Mouse (Mus musculus) heart, embryonic 14.5 days (tissue): Measurements from ENCODE around the gene Exoc6b. TPM values are rescaled to one million over a fixed set of nuclear protein-coding genes. Genes with fewer than 3 reads are reported as not detected.

Experiments used
- ATAC-seq: fragments of 200-750 bp; cut with Nextera tagmentation; 2 replicates; pipeline ENCODE4 v1.8.0; 2017; ENCODE audit warnings: low read depth, moderate TSS enrichment; ENCODE audit not compliant: insufficient number of reproducible peaks, insufficient read depth, low FRiP score
- H3K27ac ChIP-seq, 2 experiments: fragments of 200-500 bp in 1 of 2; fragments of 300-500 bp in 1 of 2; sonication (generic) in 1 of 2; replicated peaks in 1 of 2; 2 replicates each; pipeline ENCODE4 v1.5.1; 2012 to 2014; ENCODE audit warnings: low read depth in 2 of 2, low read length in 2 of 2, control low read depth in 1 of 2, mild to moderate bottlenecking in 1 of 2, mixed read lengths in 1 of 2; ENCODE audit not compliant: control insufficient read depth in 1 of 2, insufficient read depth in 1 of 2
- H3K27me3 ChIP-seq: fragments of 300-500 bp; sonication (generic); 2 replicates; pipeline ENCODE4 v1.6.1; 2014; ENCODE audit warnings: mild to moderate bottlenecking, low read length, control low read depth; ENCODE audit not compliant: control insufficient read depth, insufficient read depth
- H3K36me3 ChIP-seq: fragments of 300-500 bp; sonication (generic); 2 replicates; pipeline ENCODE4 v1.6.1; 2014; ENCODE audit warnings: mild to moderate bottlenecking, control low read depth, low read length, mixed read lengths; ENCODE audit not compliant: control insufficient read depth, insufficient read depth
- H3K4me1 ChIP-seq, 2 experiments: fragments of 200-500 bp in 1 of 2; fragments of 300-500 bp in 1 of 2; sonication (generic) in 1 of 2; 2 replicates each; pipeline ENCODE4 v1.6.1; 2012 to 2014; ENCODE audit warnings: low read length in 2 of 2, control low read depth in 1 of 2, mixed read lengths in 1 of 2; ENCODE audit not compliant: control insufficient read depth in 2 of 2, insufficient read depth in 2 of 2
- H3K4me2 ChIP-seq: fragments of 300-500 bp; sonication (generic); 2 replicates; pipeline ENCODE4 v1.6.1; 2014; ENCODE audit warnings: mild to moderate bottlenecking, low read length
- H3K4me3 ChIP-seq, 2 experiments: fragments of 200-500 bp in 1 of 2; fragments of 300-500 bp in 1 of 2; sonication (generic) in 1 of 2; 2 replicates each; pipeline ENCODE4 v1.5.1; 2012 to 2014; ENCODE audit warnings: low read length in 2 of 2, mild to moderate bottlenecking in 2 of 2, control low read depth in 1 of 2, low read depth in 1 of 2, moderate library complexity in 1 of 2; ENCODE audit not compliant: control insufficient read depth in 1 of 2, insufficient read depth in 1 of 2
- H3K9ac ChIP-seq: fragments of 300-500 bp; sonication (generic); 2 replicates; pipeline ENCODE4 v1.6.1; 2014; ENCODE audit warnings: mild to moderate bottlenecking, low read length
- H3K9me3 ChIP-seq: fragments of 300-500 bp; sonication (generic); 2 replicates; pipeline ENCODE4 v1.6.1; 2016; ENCODE audit warnings: low read length, control low read depth; ENCODE audit not compliant: control insufficient read depth
- WGBS: fragments of 180-500 bp; shearing (Covaris S2); extraction: QIAGEN DNeasy Blood & Tissue Kit; methylation state at CpG from one replicate; pipeline ENCODE4 v1.1.7; 2014; 5-methylcytosine and 5-hydroxymethylcytosine counted together
- polyA plus RNA-seq: library from polyadenylated mRNA; unstranded; fragments of >200 nt; fragmentation: Nextera tagmentation; extraction: Ambion mirVana; gene quantifications from 2 replicates; pipeline ENCODE4 v1.2.1, GENCODE M21; 2014

Gene Exoc6b
- polyA plus RNA-seq, 1 experiment from 2014 or later: 21.2 TPM

DNA sequence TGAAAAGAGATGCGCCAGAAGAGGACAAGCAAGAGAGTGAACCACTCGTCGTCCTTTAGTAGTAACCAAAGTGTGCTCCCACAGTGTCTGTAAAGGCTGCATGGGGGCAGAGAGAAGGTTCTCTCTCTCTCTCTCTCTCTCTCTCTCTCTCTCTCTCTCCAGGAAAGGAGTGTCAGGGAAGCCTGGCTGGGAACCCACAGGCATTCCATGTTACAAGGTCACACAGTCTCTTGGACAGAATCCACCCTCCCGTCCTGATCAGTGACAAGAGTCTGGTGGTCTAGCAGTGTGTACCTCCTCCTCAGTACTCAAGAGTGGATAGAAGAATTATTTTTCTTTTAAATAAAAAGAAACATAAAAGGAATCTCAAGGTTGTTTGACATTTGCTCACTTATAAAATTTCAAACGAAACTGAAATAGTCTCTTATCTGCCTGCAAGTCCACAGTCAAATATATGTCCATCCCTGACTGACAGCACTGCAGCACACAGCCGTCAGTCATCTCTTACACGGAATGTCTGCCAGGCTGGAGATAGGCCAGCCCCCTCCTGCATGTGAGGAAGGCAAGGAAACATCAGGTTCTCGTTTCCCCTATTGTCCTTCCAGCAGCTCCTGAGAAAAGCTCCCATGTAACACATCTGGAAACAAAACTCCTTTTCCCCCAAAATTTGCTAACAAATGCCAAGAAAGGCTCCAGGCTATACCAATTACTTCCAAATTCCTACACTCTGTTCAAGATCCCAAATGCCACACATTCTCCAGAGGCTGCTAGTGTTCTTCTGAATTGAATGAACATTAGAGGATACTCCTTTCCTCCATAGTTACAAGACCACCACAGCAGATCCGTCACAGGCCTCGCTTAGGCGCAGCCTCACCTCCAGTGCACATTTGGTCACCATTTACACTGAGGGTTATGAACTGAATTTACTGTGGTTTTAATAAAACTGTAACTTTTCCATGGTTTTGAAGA lies 136.1 kb downstream of the Exoc6b start:
- no peak overlapping the region for H3K9ac ChIP-seq
- no peaks in the 10 kb centered on the region for H3K9me3 ChIP-seq
- peak overlapping the region; percentile 33 for H3K4me2 ChIP-seq
- H3K27ac ChIP-seq: peak overlapping the region; percentile 81 to 85
- WGBS: 34% methylated on average over 11 of the region's 11 CpGs
- H3K4me3 ChIP-seq: no peak overlapping the region
- H3K4me1 ChIP-seq: peaks cover 10 to 33% of the 10 kb centered on the region in 2 experiments
- ATAC-seq: peak; percentile 54; the same call in 1 of the 2 replicates
- no peaks in the 10 kb centered on the region for H3K27me3 ChIP-seq
- no peaks in the 10 kb centered on the region for H3K36me3 ChIP-seq

DNA sequence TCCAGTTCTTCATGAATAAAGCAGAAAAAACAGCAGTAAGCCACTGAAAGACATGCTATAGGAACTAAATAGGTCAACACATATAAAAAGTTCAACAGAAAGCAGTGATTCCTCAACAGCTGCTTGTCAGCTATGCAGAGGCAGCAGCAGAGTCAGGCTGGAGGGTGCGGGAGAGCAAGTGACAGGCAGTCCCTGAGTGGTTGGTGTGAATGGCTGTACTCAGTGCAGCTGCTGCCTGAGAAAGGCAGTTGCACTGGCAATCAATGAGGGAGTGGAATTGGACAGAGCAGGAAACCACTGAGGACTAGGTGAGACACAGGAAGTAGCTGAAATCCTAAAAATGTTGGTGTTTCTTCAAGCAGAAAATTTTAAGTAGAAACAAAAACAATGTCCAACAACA lies 138.3 kb downstream of the Exoc6b start:
- Histone ChIP-seq H3K4me2 (no peak overlapping the region), H3K36me3 (no peaks in the 10 kb centered on the region), H3K4me3 (no peak overlapping the region), H3K4me1 (peaks cover 10 to 33% of the 10 kb centered on the region in 2 experiments), H3K27ac (no peak overlapping the region), H3K9me3 (no peaks in the 10 kb centered on the region), H3K27me3 (no peaks in the 10 kb centered on the region), H3K9ac (no peak overlapping the region)
- WGBS: 3% methylated on average over 1 of the region's 1 CpGs
- ATAC-seq: no peak

DNA sequence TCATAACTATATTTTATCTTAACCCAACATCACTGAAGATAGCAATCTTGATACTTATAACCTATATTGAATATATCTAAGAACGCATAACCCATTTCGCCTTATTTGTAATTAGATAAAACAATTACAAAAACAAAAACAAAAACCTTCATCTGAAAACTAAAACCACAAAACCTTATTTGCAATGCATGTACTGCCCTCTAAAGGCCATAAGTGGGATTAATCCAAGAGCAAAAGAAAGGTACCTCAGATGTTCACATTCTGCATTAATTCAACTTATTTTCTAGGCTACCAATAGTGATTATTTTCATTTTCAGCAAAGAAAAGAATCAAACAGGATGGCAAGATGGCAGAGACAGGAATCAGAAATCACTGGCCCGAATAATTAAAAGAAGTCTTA lies 143.2 kb downstream of the Exoc6b start:
- H3K36me3 ChIP-seq: no peaks in the 10 kb centered on the region
- no peak overlapping the region for H3K9ac ChIP-seq
- ATAC-seq: no peak
- no peak overlapping the region for H3K27ac ChIP-seq
- H3K27me3 ChIP-seq: no peaks in the 10 kb centered on the region
- peaks cover 4 to 12% of the 10 kb centered on the region in 2 experiments; a peak in 3 of 4 replicates for H3K4me1 ChIP-seq
- H3K9me3 ChIP-seq: no peaks in the 10 kb centered on the region
- no peak overlapping the region for H3K4me2 ChIP-seq
- H3K4me3 ChIP-seq: no peak overlapping the region
- WGBS: 43% methylated on average over 3 of the region's 3 CpGs

DNA sequence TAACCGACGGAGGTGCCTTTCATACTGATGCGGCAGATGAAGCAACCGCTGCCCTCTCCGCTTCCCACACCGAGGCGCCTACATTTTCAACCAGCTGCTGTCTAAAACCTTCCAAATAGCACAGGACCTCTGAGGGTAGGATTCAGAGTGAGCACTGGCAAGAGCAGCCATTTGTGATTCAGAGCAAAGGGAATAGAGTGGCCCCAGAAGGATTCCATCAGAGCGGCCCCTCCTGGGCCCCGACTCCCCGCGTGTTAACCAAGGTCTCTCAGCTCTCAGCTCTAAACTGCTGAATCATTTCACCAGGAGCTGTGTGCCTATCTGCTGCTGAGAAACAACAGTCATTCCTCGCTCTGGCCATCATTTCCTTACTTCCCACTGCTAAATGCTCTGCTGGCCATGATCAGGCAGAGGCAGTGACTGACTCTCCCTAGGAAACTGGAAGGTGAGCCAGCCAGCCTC lies 145.5 kb downstream of the Exoc6b start:
- Histone ChIP-seq H3K4me1 (peaks cover 4 to 12% of the 10 kb centered on the region in 2 experiments; a peak in 3 of 4 replicates), H3K36me3 (no peaks in the 10 kb centered on the region), H3K9ac (no peak overlapping the region; the same call in 1 of the 2 replicates), H3K4me2 (peak overlapping the region; percentile 35; the same call in 1 of the 2 replicates), H3K9me3 (no peaks in the 10 kb centered on the region), H3K27me3 (no peaks in the 10 kb centered on the region), H3K4me3 (no peak overlapping the region), H3K27ac (peak overlapping the region; percentile 24 to 32; a peak in 1 of 4 replicates)
- 36% methylated on average over 12 of the region's 12 CpGs for WGBS
- no peak for ATAC-seq

DNA sequence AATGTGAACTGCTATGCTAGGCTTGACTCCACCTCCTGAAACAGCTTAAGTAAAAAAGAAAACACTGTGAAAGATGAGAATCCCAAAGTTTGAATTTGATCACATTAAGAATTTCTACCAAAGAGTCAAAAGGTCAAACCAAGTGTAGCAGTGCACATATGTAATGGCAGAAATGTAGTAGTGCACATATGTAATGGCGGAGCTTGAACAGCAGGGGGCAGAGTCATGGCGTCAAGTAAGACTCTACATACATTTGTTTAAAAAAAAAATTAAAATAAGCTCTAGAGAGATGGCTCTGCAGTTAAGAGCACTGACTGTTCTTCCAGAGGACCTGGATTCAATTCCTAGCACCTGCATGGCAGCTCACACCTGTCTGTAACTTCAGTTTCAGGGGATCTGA lies 153.0 kb downstream of the Exoc6b start:
- H3K9ac ChIP-seq: no peak overlapping the region
- no peaks in the 10 kb centered on the region for H3K36me3 ChIP-seq
- no peaks in the 10 kb centered on the region for H3K9me3 ChIP-seq
- H3K27me3 ChIP-seq: no peaks in the 10 kb centered on the region
- H3K4me2 ChIP-seq: no peak overlapping the region
- H3K4me1 ChIP-seq: no peaks in the 10 kb centered on the region
- no peak overlapping the region for H3K27ac ChIP-seq
- H3K4me3 ChIP-seq: no peak overlapping the region
- ATAC-seq: no peak
- WGBS: 22% methylated on average over 2 of the region's 2 CpGs

DNA sequence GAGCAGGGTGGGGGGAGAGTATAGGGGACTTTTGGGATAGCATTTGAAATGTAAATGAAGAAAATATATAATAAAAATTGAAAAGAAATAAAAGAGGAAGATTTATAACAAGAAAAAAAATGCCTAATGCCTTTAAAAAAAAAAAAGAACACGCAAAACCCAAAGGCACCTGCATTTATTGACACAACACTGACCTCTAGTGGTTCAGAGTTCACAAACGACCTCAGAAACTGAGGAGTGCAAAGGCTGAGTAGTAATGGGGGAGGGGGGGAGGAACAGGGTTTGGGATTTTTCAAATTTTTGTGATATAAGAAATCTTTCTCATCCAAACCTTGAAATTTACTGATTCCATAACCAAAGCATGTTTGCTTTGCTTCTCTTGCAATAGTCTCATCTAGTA lies 156.9 kb downstream of the Exoc6b start:
- Histone ChIP-seq H3K4me3 (no peak overlapping the region), H3K36me3 (no peaks in the 10 kb centered on the region), H3K27me3 (no peaks in the 10 kb centered on the region), H3K4me1 (no peaks in the 10 kb centered on the region), H3K9ac (no peak overlapping the region), H3K9me3 (no peaks in the 10 kb centered on the region), H3K4me2 (no peak overlapping the region), H3K27ac (no peak overlapping the region)
- 6% methylated on average over 2 of the region's 2 CpGs for WGBS
- no peak for ATAC-seq

DNA sequence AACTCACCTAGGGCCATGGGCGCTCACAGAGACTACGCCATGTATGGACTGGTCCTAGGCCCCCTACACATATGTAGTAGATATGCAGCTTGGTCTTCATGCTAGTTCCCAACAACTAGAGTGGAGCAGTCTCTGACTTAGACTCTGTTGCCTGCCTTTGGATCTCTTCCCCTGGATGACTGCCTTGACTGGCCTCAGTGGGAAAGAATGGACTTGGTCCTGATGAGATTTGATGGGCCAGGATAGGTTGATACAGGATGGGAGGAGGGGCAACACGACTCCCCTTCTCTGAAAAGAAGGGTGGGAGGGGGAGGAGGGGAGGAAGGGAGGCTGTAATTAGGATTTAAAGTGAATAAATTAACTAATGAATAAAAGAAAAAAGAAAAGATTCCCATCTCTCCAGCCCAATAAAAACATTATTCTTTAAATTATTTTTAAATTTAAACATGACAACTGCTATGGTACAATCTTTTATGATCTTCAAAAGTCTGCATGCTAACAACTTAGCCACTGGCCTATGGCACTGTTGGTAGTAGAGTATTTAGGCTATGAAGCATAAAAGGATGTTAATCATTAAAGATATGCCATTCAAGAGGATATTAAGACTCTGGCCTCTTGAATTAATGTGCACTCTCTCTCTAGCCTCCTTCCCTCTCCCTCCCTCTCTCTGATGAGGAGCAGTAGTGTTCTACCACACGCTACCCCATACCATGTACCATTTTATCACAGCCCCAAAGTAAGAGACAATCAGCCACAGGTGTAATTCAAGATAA lies 170.1 kb downstream of the Exoc6b start:
- Histone ChIP-seq H3K4me1 (peaks cover 2 to 11% of the 10 kb centered on the region in 2 experiments; a peak in 2 of 4 replicates), H3K9ac (no peak overlapping the region), H3K36me3 (no peaks in the 10 kb centered on the region), H3K4me2 (no peak overlapping the region), H3K27me3 (no peaks in the 10 kb centered on the region), H3K4me3 (no peak overlapping the region), H3K9me3 (no peaks in the 10 kb centered on the region), H3K27ac (no peak overlapping the region)
- WGBS: 84% methylated on average over 4 of the region's 4 CpGs
- ATAC-seq: no peak
